Mouse (Mus musculus) forelimb bud, embryonic 11.5 days (tissue): Measurements from ENCODE around the gene Tarbp2.

Experiments used
- DNase-seq: peaks from one replicate; pipeline ENCODE4 v3.0.0-alpha.2; 2012; ENCODE audit warnings: low read depth, low spot score

The Tarbp2 gene

GRCm38 (mm10) chr15:102526111-102527002, 8.4 kb downstream of the Tarbp2 start:
- DNase-seq, result no peak

DNA sequence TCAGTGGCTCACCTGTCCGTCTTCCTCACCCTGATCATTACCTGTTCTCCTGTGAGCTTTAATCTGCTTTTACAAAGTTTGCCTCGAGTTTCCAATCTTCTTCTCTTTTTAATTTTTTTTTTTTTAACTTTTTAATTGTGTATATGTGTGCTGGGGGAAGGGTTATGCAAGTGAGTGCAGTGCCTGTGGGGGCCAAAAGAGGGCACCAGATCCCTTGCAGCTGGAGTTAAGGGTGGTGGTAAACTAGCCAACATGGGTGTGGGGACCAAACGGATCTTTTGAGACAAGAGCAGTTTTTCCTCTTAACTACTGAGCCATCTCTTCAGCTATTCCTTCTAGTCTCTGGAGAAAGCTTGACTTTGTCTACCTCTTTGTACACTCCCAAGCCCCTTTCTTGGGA, 9.9 kb downstream of the Tarbp2 start:
- no peak for DNase-seq

DNA sequence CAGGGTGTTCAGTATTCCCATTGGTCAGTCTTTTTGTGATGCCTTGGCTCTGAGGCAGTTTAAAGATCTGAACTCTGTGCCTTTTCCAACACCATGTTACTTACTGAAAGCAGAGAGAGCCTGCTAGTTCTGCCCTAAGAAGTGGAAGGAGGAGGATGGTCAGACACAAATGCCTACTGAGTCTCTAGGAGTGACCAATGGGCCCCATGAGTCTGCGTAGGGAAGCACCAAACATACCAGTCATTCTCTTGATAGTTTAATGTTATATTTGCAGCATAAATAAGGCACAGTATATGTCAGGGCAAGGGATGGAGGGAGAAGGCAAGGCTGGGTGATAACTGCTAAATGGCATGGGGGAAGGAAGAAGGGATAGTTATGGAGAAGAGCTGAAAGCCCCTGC, 10.4 kb downstream of the Tarbp2 start:
- no peak for DNase-seq

- DNase-seq, result no peak
Observed at GRCm38 (mm10) chr15:102530566-102530965, 12.6 kb downstream of the Tarbp2 start.

- no peak for DNase-seq
Observed at GRCm38 (mm10) chr15:102531586-102531985, 13.6 kb downstream of the Tarbp2 start.

DNA sequence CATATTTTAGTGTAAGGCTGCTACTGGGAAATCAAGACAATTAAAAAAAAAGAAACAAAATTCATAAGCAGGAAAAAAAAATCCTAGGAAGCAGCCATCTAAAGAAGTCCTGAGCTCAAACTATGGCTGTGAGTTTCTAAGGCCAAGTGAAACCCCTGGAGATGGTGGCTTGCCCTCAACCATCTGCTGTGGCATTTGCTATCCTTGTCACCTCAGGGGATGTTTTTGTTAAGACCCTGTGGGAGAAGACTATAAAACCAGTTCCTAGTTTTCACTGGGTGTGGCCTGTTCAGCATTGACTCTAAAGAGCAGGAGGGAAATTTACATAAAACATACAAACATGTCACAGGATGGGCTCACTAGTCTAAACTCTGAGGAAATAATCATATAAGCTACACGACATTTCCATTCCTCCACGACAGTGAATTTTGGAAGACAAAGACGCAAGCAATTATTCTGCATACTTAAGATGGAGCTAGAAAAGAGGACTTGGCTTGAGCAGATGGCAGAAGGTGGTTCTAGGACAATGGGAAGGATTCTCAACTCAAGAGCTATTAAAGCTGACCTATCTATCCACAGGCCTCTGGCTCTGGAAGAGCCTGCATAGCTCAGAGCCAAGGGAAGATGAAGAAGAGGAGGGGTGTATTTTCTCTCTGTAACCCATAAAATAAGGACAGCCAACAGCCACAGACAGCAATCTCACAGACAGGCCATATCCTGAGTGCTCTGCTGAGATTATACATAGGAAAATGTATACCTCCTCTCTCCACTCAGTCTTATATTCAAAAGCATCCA, 14.3 kb downstream of the Tarbp2 start:
- no peak for DNase-seq

DNA sequence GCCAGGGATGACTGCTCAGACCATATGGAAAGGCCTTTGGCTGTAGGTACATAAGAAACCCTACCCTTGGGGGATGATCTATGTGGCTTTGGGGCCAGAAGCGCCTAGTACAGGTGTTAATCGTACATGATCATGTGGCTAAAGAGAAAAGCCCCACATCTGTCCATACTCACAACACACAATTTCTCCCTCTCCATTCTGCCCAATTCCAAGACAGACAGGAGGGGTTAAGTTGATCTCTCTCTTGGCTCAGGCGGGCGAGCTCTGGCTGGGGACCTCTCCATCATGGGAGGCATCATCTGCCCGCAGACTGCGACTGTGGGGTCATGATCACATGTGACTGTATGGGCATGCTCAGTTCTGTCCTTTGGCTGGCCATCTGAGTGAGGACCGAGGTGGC, 15.9 kb downstream of the Tarbp2 start:
- no peak for DNase-seq

- no peak for DNase-seq
Observed at GRCm38 (mm10) chr15:102544801-102545200, 26.8 kb downstream of the Tarbp2 start.

DNA sequence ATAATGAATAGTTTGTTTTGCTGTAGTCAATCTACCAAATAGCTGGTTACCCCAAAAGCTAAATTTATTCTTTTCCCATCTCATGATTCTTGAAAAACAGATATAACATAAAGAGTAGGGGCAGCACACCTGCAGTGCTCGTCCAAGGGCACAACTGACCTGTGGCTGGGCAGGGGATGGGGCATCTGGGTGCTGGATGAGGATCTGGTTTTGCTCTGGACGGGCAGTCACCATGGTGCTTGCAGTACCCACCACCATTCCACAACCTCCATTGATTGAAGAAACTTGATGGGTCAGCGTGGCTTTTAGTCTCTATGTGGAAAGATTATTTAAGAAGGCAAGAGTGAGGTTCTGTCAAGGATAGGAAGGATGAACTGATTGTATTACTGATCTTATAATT, 28.3 kb downstream of the Tarbp2 start:
- no peak for DNase-seq

DNA sequence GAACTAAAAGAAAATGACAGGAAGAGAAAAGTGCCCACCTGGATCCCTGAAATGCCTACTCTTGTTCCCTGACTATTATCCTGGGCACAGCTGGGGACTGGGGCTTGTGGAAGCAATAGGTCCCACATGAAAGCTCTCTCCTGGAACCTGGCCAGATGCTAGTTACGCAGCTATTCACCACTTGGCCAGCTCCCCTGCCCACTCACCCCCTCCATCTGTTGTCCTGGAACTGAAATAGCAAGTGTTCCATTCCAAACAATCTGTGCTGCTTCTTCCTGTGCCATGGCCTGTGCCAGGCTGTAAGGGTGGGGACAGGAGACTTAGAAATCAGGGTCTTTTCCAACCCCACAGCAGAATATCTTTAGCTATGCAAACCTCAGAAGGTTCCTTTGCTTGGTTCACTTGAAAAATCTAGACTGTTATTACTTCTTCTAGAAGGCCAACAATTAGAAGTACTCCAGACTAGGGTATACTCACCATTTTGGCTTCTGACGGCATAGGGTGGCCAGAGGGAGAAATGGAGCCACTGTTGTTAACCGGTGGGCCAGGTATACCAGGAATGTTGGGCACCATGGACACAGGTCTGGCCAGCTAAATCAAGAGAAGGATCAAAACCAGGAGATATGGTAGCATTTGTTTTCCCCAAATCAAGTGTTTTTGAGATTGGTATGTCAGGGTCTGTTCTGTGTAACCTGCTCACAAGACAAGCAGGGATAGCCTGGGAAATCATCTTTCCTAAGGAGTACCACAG, 28.9 kb downstream of the Tarbp2 start:
- DNase-seq, result no peak

GRCm38 (mm10) chr15:102547478-102547877, 29.5 kb downstream of the Tarbp2 start:
- DNase-seq, result no peak

GRCm38 (mm10) chr15:102552599-102552998, 34.6 kb downstream of the Tarbp2 start:
- DNase-seq, result no peak

DNA sequence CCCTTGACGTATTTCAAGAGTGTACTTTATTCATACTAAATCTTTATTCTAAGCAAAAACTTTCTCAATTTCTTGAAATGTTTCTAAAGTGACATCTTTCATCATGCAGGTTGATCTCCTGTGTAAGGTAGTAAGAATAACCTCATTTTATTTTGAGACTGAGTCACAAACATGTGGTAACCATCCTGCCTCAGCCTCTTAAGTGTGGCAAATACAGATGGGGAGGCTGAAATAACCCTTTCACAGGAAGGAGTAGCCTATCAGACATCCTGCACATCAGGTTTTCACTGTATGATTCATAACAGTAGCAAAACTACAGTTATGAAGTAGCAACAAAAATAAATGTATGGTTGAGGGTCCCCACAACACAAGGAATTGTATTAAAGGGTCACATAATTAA, 37.6 kb downstream of the Tarbp2 start:
- no peak for DNase-seq

DNA sequence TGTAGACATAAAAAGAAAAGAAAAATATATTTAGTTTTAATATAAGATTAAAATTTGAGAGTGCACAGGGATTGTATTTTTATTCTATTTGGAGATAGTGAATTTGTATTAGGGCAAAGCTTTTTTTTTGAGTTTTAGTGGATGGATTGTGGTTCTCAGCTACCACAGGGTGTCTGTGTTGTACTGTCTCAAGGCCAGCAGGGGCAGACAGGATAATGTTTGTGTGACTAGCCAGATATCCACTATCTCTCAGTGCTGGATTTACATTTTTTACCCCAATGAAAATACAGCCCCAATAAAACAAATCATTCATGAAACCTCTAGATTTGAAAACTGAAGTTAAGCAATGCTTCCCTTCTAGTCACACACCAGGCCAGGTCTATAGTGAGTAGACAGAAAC, 39.6 kb downstream of the Tarbp2 start:
- DNase-seq, result no peak

- DNase-seq, result no peak
Observed at GRCm38 (mm10) chr15:102562491-102562890, 44.5 kb downstream of the Tarbp2 start.

GRCm38 (mm10) chr15:102563061-102563460, 45.1 kb downstream of the Tarbp2 start:
- DNase-seq, result no peak

- DNase-seq, result no peak
Observed at GRCm38 (mm10) chr15:102563681-102564080, 45.7 kb downstream of the Tarbp2 start.

DNA sequence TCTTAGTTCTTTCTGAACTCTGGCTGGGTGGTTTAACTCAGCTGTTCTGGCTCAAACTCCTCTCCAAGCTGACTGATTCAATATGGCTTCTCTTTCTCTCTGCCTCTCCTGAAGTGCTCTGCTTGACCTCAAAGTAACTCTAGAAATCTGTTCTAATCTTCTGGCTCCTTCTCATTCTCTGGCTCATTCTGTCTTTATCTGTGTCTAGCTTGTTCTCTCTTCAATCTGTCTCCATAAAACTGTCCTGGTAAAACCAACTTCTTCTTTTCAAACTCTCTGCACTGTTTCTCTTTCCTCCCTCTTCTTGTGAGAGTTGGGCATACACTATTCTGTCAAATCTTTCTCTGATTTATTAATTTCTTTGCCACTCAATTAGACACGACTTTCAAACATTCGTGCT, 49.9 kb downstream of the Tarbp2 start:
- DNase-seq, result no peak

- DNase-seq, result no peak
Observed at GRCm38 (mm10) chr15:102572081-102572480, 54.1 kb downstream of the Tarbp2 start.
